Comparison of ENCODE assay signal across 18 mouse cellular contexts in genomic region chr2:173724382-173724781, GRCm38 (mm10). TPM values are rescaled to one million over a fixed set of nuclear protein-coding genes. Genes with fewer than 3 reads are reported as not detected.
DNase-seq lines count a peak whose midpoint lies in the region; ATAC-seq and TF ChIP-seq lines count a peak whose summit lies in the region.
"Had no signal": no experiment of that assay in that cellular context is flagged by ENCODE, and none has a peak within 500 bp of the region (broad histone marks: within the 10 kb centered on the region; RNA-seq: fewer than 3 reads in every experiment).

No protein-coding gene starts in this region.

- no peak overlapping the region for H3K9ac ChIP-seq in liver, embryonic 11.5 days (ENCODE audit: low read depth, low read length)
- H3K9ac ChIP-seq in embryonic facial prominence, embryonic 13.5 days, result 0 out of 2 replicates have a peak overlapping the region, but pooled peaks have one; percentile 40
- peak overlapping the region; percentile 32; the same call in 1 of the 2 replicates for H3K9ac ChIP-seq in limb, embryonic 14.5 days (ENCODE audit: low read depth, low read length, severe bottlenecking)
- H3K9ac ChIP-seq: heart, embryonic 15.5 days; stomach, embryonic 15.5 days had no signal

- H3K9me3 ChIP-seq in liver, embryonic 11.5 days (ENCODE audit: control insufficient read depth, low read length), result no peaks in the 10 kb centered on the region
- H3K9me3 ChIP-seq in embryonic facial prominence, embryonic 10.5 days, result no peaks in the 10 kb centered on the region
- H3K9me3 ChIP-seq in embryonic facial prominence, embryonic 13.5 days, result no peaks in the 10 kb centered on the region
- no peaks in the 10 kb centered on the region for H3K9me3 ChIP-seq in limb, embryonic 14.5 days (ENCODE audit: control insufficient read depth, low read length)
- H3K9me3 ChIP-seq: heart, embryonic 15.5 days; stomach, embryonic 15.5 days had no signal

- no peak overlapping the region for H3K4me3 ChIP-seq in liver, embryonic 11.5 days (ENCODE audit: low read depth, low read length)
- H3K4me3 ChIP-seq in embryonic facial prominence, embryonic 10.5 days, result no peak overlapping the region
- peak overlapping the region; percentile 10; the same call in 1 of the 2 replicates for H3K4me3 ChIP-seq in embryonic facial prominence, embryonic 13.5 days
- no peak overlapping the region for H3K4me3 ChIP-seq in limb, embryonic 14.5 days (replicated peaks; ENCODE audit: low read length)
- H3K4me3 ChIP-seq: heart, embryonic 15.5 days; stomach, embryonic 15.5 days had no signal

- 0 out of 2 replicates have a peak, but pooled peaks have one; percentile 5 for ATAC-seq in liver, embryonic 11.5 days (replicated peaks; ENCODE audit: low FRiP score)
- ATAC-seq in embryonic facial prominence, embryonic 13.5 days (ENCODE audit: insufficient number of reproducible peaks, insufficient read depth, low FRiP score, low TSS enrichment, low read depth), result no peak
- ATAC-seq in limb, embryonic 14.5 days (ENCODE audit: low FRiP score, low read depth), result peak; percentile 38; the same call in 1 of the 2 replicates

- no peak for DNase-seq in liver, embryonic 11.5 days (ENCODE audit: low spot score)
- DNase-seq in liver, result no peak
- peak; percentile 47 for DNase-seq in embryonic facial prominence, embryonic 10.5 days (ENCODE audit: low spot score)
- no peak for DNase-seq in limb, embryonic 14.5 days (ENCODE audit: low spot score)
- DNase-seq in cerebellum, postnatal 25 days, result no peak
- no peak for DNase-seq in thymus, postnatal 25 days
- DNase-seq in right cerebral cortex, postnatal 36 days (ENCODE audit: low spot score in 2 of 2), result no peak
- DNase-seq: cerebellum, postnatal 36 days; gastrocnemius, postnatal 25 days; kidney, postnatal 36 days; layer of hippocampus, postnatal 36 days; lung, postnatal 36 days; right cerebral cortex, postnatal 25 days had no signal

- no peaks in the 10 kb centered on the region for H3K36me3 ChIP-seq in liver, embryonic 11.5 days (ENCODE audit: control insufficient read depth, insufficient read depth, low read length)
- no peaks in the 10 kb centered on the region for H3K36me3 ChIP-seq in embryonic facial prominence, embryonic 10.5 days (replicated peaks)
- no peaks in the 10 kb centered on the region for H3K36me3 ChIP-seq in embryonic facial prominence, embryonic 13.5 days
- no peaks in the 10 kb centered on the region for H3K36me3 ChIP-seq in limb, embryonic 14.5 days (ENCODE audit: control insufficient read depth, insufficient read depth, low read length)
- H3K36me3 ChIP-seq: heart, embryonic 15.5 days; stomach, embryonic 15.5 days had no signal

- 59% methylated on average over 14 of the region's 14 CpGs for WGBS in liver, embryonic 11.5 days
- 48% methylated on average over 14 of the region's 14 CpGs for WGBS in embryonic facial prominence, embryonic 10.5 days
- 11% methylated on average over 14 of the region's 14 CpGs for WGBS in embryonic facial prominence, embryonic 13.5 days
- 32% methylated on average over 14 of the region's 14 CpGs for WGBS in limb, embryonic 14.5 days

- H3K27ac ChIP-seq in liver, embryonic 11.5 days (ENCODE audit: low read depth, low read length), result no peak overlapping the region
- H3K27ac ChIP-seq in embryonic facial prominence, embryonic 10.5 days (replicated peaks), result peak overlapping the region; percentile 26; the same call in 1 of the 2 replicates
- peak overlapping the region; percentile 33 for H3K27ac ChIP-seq in embryonic facial prominence, embryonic 13.5 days
- H3K27ac ChIP-seq in limb, embryonic 14.5 days (replicated peaks; ENCODE audit: low read depth, low read length), result no peak overlapping the region
- H3K27ac ChIP-seq: heart, embryonic 15.5 days; stomach, embryonic 15.5 days had no signal

- TF ChIP-seq POLR2A in limb, embryonic 14.5 days (IDR thresholded peaks at IDR 0.05; ENCODE audit: borderline replicate concordance, extremely low read depth, insufficient read depth, insufficient read length), result no peak

- 0 out of 2 replicates have a peak, but pooled peaks cover 2% of the 10 kb centered on the region for H3K4me1 ChIP-seq in liver, embryonic 11.5 days (replicated peaks; ENCODE audit: control insufficient read depth, insufficient read depth, low read length)
- peaks cover 17% of the 10 kb centered on the region for H3K4me1 ChIP-seq in embryonic facial prominence, embryonic 10.5 days
- peaks cover 7% of the 10 kb centered on the region; the same call in 1 of the 2 replicates for H3K4me1 ChIP-seq in embryonic facial prominence, embryonic 13.5 days
- H3K4me1 ChIP-seq in limb, embryonic 14.5 days (ENCODE audit: control insufficient read depth, insufficient read depth, low read length), result peaks cover 4% of the 10 kb centered on the region
- H3K4me1 ChIP-seq: stomach, embryonic 15.5 days had no signal

- no peak overlapping the region for H3K4me2 ChIP-seq in liver, embryonic 11.5 days
- H3K4me2 ChIP-seq in embryonic facial prominence, embryonic 13.5 days, result peak overlapping the region; percentile 48
- no peak overlapping the region for H3K4me2 ChIP-seq in limb, embryonic 14.5 days (replicated peaks; ENCODE audit: low read depth, low read length, severe bottlenecking)
- H3K4me2 ChIP-seq: heart, embryonic 15.5 days; stomach, embryonic 15.5 days had no signal

- H3K27me3 ChIP-seq in liver, embryonic 11.5 days (replicated peaks; ENCODE audit: control insufficient read depth, insufficient read depth, low read length), result no peaks in the 10 kb centered on the region
- H3K27me3 ChIP-seq in embryonic facial prominence, embryonic 10.5 days (replicated peaks; ENCODE audit: low read depth, poor library complexity, severe bottlenecking), result no peaks in the 10 kb centered on the region
- no peaks in the 10 kb centered on the region for H3K27me3 ChIP-seq in embryonic facial prominence, embryonic 13.5 days
- no peaks in the 10 kb centered on the region for H3K27me3 ChIP-seq in limb, embryonic 14.5 days (ENCODE audit: control insufficient read depth, insufficient read depth, low read length)
- H3K27me3 ChIP-seq: heart, embryonic 15.5 days; stomach, embryonic 15.5 days had no signal

RNA-seq across cellular contexts. Expression of gene 1700010B08Rik, which starts 5.2 kb away (rescaled TPM):
- not detected in 2 replicates for polyA plus RNA-seq in liver, embryonic 11.5 days (2014; fragmentation: Nextera tagmentation; extraction: Ambion mirVana)
- not detected in 2 replicates for polyA plus RNA-seq in embryonic facial prominence, embryonic 10.5 days (2016; fragmentation: Nextera tagmentation; extraction: Ambion mirVana)
- polyA plus RNA-seq in embryonic facial prominence, embryonic 13.5 days (2015; fragmentation: Nextera tagmentation; extraction: Ambion mirVana), result not detected in 2 replicates
- not detected in 2 replicates for polyA plus RNA-seq in limb, embryonic 14.5 days (2012; rRNA removed)
- not detected in 2 replicates for polyA plus RNA-seq in limb, embryonic 14.5 days (2014; fragmentation: Nextera tagmentation; extraction: Ambion mirVana)
- polyA plus RNA-seq: frontal cortex, adult 2 months; heart, embryonic 15.5 days; liver, adult 2 months; stomach, embryonic 15.5 days had no signal

RNA-seq across cellular contexts. Expression of gene Vapb, which starts 12.9 kb away (rescaled TPM):
- polyA plus RNA-seq in liver, embryonic 11.5 days (2014; fragmentation: Nextera tagmentation; extraction: Ambion mirVana), result 10.7 and 10.9 TPM in 2 replicates
- 8.1 and 9.8 TPM in 2 replicates for polyA plus RNA-seq in embryonic facial prominence, embryonic 10.5 days (2016; fragmentation: Nextera tagmentation; extraction: Ambion mirVana)
- 9.4 and 13.0 TPM in 2 replicates for polyA plus RNA-seq in embryonic facial prominence, embryonic 13.5 days (2015; fragmentation: Nextera tagmentation; extraction: Ambion mirVana)
- 20.2 and 37.0 TPM in 2 replicates for polyA plus RNA-seq in limb, embryonic 14.5 days (2012; rRNA removed)
- polyA plus RNA-seq in limb, embryonic 14.5 days (2014; fragmentation: Nextera tagmentation; extraction: Ambion mirVana), result 14.6 and 15.2 TPM in 2 replicates

Comparison
In these comparisons a context has a peak if more than half of its experiments do, and no peak if none do; other contexts are left out.
1. H3K27ac ChIP-seq: peak in embryonic facial prominence, embryonic 10.5 days (single experiment) and embryonic facial prominence, embryonic 13.5 days (single experiment); none in liver, embryonic 11.5 days (single experiment) and limb, embryonic 14.5 days (single experiment).